Mouse (Mus musculus) adrenal gland, postnatal 25 days (tissue): ENCODE measurements around the gene P2rx5. TPM values are rescaled to one million over a fixed set of nuclear protein-coding genes. Genes with fewer than 3 reads are reported as not detected.

ENCODE experiments used
- DNase-seq: peaks from one replicate; pipeline ENCODE4 v3.0.0; 2021; ENCODE audit warnings: mixed read lengths
- long read RNA-seq: library from polyadenylated mRNA; stranded (forward); transcript quantifications from one replicate; pipeline ENCODE4 v2.0.0, GENCODE M21; 2021
- total RNA-seq: library from RNA; stranded (reverse); gene quantifications from 2 replicates; pipeline ENCODE4 v1.2.3, GENCODE M21; 2021

P2rx5 gene
- 5.8 and 7.8 TPM in 2 replicates for total RNA-seq
- long read RNA-seq, transcript P2rx5-201 (13 exons, 2,395 nt) = major isoform, 5 of 12 reads
- long read RNA-seq, partial matches to known transcripts = 2 of 12 reads
- long read RNA-seq, other reads (novel, unspliced or antisense) = 5 of 12 reads

DNA sequence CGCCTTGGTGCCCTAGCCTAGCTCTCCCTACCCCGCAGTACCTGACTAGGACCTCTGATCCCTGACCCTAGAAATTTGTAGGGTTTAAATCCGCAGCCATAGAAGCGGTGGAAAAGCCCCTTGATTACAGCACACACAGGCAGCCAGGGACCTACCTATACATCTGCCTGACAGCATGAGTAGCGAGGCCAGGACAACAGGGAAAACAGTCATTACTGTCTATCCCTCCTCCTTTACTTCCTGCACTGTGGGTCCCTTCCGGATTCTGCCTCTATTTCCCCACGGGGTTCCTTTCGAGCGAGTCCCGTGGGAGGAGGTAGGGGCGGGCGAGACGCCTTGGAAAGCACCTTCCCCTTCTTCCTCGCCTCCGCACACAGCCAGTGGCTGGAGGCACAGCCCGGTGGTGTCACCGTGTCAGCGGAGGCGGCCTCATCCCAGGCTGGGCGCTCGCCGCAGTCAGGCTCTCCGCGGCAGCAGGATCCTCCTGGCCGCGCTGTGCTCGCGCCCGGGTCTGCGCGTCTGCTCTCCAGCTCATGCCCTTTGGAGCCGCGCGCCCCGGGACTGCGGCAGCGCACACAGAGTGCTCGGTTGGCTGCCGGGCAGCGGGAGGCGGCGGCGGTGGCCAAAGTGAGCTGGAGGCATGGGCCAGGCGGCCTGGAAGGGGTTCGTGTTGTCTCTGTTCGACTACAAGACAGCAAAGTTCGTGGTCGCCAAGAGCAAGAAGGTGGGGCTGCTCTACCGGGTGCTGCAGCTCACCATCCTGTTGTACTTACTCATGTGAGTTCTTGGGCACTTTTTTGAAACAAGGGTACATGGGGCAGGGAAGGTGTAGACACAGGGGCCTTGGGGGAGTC, at the start of gene P2rx5:
TSS of gene P2rx5 (plus strand) at position 465 of the 854 bp plus-strand sequence.
- peak; percentile 70 for DNase-seq

DNA sequence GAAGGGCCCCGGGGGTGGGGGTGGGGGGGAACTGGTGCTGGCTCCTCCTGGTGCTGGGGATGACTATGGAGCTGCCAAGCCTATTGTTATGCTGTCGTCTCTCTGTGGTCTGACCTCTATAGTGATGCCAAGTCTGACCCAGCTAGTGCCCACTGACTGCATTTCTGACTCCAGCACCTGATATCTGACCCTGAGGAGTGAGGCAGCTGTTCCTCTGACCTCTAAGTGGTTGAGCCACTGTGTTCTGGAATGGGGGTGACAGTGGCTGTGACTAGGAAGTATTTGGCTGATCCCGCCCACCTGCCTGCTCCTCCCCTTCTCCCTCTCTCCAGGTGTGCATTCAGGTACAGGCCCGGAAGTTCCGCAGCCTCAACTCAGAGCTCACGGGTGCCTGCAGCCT, 48.8 kb upstream of the P2rx5 start:
- no peak for DNase-seq

DNA sequence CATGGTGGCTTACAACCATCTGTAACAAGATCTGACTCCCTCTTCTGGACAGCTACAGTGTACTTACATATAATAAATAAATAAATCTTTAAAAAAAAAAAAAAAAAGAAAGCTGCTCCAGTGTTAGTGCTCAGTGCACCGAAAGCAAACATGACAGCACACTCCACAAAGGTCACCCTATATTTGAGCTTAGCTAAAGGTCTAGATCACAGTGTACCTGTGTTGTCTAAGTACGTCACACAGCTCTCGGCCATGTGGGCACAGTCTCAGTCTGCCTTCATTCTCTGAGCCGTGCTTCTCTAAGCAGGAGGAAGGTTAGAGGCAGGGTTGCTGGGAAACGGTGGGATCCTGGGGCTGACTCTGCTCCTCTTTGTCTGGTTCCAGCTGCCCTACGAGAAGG, 33.7 kb upstream of the P2rx5 start:
- DNase-seq = no peak

DNA sequence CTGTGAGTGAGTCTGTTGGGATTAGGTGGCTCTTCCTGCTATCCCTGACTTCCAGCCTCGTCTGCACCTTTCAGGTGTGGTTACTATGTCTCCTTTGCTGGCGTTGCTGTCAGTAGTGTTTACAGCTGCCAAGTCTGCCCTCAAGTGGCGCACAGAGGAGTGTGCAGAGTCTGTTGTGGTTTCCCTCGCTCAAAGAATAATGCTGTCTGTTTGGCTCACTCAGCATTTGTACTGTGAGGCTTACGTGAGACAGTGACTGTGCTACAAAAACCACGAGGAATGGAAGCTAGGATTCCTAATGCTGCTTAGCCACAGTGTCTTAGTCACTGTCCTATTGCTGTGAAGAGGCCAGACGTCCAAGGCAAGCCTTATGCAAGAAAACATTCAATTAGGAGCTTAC, 29.2 kb upstream of the P2rx5 start:
- no peak for DNase-seq

DNA sequence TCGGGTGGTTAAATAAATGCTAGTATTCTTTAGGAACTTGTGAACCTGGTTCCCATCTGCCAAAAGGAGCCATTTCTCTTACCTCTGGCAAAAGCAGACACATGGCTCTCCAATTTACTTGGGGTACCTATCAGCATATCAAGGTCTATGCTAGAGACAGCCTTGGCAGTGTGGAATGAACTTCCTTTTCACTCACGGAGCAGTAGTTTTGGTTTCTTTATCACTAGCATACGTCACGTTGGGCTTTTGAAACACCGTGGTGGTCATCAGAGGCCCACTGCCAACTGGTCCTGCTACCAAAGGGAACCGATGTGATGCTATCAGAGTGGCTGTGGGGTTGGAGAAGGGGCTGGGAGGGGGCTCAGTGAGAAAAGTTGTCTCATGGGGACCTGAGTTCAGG, 27.2 kb upstream of the P2rx5 start:
- DNase-seq = no peak

DNA sequence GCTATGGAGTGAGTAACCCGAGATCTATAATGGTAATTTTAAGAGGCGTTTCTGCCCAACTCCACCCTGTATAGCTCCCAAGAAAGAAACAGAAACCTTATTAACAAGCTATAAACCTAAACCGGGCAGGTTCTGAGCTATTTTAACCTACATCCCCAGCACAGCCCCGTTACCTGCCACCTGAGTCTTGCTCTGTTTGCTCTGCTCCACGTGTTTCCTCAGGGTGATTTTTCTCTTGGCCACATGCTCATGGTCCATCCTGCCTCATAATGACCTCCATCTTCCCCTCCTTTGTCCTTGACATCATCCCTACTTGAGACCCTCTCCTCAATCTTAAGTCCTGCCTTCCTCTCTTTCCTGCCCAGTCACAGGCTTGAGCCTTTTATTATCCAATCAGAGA, 26.0 kb upstream of the P2rx5 start:
- DNase-seq = no peak

DNA sequence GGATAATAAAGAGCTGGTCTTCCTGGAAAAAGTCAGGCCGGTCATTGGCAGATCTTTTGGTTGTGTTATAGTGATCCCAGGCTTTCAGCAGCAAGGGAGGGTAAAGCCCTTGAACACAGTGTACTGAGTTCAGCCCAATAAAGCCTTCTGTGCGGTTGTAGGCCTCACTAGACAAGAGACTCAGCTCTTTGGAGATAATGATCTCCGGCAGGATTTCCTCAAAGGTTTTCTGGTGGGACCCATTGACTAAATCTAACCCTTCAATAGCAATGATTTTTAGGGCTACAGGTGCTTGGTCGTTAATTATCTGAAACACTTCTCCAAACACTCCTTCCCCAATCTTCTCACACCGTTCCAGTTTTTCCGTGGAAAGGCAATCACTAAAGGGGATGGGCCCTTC, 23.6 kb upstream of the P2rx5 start:
- no peak for DNase-seq

DNA sequence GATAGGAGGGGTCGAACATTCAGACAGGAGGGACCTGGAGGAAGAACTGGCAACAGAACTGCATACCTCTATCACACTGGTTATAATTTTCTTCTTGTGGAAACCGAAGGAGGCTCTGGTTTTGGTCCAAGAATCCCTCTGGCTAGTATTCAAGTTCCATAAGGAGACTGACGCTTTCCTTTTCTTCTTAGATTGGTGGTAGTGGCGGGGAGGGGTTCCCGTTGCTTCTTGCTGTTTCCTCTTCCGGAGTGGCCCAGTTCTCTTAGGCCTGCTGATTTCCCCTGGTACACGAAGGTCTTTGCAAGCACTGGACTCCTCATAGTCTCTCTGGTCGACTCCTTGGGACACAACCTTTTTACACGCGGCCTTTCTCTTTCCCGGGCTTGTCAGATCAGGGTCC, 23.1 kb upstream of the P2rx5 start:
- no peak for DNase-seq

DNA sequence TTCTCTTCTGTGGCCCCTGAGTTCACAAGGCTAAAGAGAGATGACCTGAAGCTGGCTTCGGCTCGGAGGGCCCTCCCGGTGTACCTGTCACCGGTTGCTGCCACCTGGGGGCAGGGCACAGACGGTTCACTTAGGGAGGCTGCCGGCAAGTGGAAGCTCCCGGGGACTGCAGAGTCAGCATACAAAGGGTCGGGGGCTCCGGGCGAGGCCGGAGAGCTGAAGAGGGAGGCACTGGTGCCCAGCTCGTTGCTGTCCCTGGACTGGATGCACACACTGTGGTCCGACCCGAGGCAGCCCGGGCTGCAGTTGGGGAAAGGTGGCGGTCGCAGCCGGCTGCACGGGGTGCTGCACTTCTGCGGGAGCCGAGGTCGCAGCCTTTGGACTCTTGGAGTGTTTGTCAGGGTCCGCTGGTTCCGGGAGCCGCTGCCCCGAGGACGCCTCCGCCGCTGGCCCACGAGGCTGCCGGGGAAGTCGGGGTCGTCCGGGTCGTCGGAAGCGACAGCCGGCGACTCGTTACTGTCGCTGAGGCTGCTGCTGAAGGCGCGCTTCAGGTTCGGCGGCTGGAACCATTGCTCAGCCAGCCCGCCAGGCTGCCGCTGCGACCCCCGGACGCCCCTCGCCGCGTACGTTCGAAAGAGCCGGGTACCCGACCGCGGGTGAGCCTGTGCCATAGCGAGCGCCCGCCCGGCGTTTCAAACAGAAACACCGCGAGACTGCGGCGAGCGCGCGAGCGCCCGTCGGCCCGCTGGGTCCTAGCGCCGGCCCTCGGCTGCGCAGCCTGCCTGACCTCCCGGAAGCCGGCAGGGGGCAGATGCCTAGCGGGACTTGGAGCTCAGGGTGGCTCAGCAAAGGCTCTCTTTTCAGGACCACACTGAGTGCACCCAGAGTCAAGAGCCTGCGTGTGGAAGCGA, 22.4 kb upstream of the P2rx5 start, which contains the start of gene Haspin:
TSS of gene Haspin (minus strand) at position 704 of the 911 bp plus-strand sequence.
- peak; percentile 92 for DNase-seq

DNA sequence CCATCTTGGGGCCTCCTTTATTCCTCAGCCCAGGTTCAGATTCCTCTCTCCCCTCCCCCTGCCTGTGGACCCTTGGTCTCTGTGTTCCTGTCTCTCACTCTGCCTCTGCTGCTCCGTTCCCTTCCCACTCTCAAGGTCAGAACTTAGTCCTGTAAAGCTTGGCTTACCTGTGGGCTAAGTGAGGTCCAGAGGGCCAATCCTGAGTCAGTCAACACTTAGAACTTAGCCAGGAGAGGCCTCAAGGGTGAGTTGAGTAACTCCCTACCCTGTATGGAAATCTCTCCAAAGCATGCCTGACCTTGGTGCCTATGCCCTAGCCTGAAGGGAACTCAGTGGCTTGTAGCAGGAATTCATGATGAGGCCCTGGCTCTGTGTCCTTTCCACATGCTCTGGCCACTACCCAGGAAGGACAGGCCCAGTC, 15.9 kb upstream of the P2rx5 start:
- DNase-seq = no peak

DNA sequence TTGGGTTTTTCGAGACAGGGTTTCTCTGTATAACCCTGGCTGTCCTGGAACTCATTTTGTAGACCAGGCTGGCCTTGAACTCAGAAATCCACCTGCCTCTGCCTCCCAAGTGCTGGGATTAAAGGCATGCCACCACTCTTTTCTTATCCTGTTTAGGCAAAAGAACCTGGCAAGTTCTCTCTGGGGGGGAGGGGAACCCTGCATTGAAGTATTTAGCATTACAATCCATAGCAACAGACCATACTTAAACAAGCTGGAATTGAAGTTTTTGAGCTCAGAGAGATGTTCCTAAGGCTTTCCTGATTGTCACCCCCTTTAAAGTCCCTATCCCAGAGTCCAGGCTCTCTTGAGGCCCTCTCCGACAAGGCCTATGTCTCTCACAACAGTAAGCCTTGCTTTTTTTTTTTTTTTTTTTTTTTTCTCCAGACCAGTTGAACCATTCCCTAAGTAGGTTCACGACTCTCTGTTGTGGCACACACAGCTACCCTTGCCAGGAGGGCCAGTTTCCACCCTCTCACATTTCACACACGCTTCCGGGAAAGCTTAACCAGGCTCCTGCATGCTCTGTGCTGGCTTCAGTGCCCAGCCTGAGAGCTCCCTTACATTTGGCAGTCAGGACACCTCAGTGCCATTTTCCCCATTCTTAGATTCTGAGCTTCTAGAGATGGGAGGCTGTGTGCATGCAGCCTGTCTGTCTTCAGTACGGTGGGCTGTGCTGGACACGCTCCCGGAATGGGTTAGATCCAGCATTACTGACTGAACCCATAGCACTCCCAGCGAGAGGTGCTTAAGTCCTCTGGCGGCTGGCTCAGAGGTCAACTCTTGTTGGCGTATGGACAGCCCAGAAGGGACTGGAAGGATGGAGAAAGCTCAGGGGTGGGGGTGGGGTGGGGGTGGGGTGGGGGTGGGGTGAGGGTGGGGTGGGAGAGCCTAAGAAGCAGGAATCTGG, 13.9 kb upstream of the P2rx5 start:
- no peak for DNase-seq

DNA sequence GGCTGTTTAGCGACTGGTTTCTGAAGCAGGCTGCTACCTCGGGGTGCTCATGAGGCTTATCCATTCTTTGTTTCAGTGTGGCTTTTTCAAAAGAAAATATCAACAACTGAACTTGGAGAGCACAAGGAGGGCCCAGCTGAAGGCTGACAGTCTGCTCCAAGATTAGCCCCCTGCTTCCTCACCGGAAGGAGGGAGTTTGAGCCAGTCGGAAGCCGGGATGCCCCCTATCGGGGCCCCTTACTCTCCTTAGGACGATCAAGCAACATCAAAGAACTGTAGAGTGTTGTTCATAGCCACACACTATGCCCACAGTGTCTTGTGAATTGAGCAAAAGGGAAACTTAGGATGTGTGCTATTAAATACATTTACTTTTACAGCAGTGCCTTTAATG, 13.3 kb upstream of the P2rx5 start:
- no peak for DNase-seq

DNA sequence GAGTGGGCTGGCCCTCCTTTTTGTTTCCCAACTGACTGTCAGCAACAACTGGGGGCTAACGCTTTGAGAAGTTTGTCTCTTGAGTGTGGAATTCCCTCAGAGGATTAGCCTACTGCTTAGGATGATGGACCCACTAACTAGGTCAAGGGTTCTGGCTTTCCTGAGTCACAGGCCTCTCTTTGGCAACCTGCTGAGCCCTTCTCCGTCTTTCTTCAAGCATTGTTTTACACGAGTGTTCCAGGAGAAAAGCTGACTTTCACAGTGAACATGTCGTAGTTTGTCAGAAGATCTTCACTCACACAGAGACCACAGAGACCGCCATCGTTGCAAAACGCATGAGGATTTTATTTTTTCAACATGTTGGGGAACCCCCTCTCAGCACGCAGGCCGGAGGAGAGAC, 12.0 kb upstream of the P2rx5 start:
- DNase-seq = no peak

DNA sequence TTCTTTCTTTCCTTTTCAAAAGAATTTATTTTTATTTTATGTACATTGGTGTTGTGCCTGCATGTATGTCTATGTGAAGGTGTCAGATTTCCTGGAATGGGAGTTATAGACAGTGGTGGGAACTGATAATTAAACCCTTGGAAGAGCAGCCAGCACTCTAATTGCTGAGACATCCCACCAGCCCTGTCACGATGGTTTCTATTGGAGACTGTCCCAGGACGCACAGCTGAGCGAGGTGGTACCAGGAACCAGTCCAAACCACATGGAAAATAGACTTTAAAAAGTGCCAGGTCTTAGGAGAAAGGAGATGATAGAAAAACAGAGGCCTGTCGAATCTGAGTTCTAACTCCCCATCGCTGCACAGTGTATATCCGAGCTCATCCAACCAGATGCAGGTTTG, 5.2 kb upstream of the P2rx5 start:
- no peak for DNase-seq

DNA sequence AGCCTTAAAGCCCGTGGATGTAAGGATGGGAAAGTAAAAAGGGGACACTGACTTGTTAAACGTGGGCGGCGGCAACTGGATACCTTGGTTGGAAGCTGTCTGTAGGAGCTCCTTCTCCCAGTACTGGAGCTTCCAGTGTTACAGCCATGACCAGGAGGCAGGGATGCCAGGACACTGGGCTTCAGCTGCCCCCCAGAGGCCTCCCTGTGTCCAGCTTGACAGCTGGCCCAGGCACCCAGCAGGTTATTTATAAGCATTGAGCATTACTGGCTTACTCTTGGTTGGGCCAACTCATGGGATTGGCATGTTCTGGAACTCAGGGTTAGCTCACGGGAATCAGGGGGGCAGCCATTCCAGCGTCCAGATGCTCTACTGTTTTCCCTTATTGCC, 585 bp downstream of the P2rx5 start:
- DNase-seq = peak; percentile 43

DNA sequence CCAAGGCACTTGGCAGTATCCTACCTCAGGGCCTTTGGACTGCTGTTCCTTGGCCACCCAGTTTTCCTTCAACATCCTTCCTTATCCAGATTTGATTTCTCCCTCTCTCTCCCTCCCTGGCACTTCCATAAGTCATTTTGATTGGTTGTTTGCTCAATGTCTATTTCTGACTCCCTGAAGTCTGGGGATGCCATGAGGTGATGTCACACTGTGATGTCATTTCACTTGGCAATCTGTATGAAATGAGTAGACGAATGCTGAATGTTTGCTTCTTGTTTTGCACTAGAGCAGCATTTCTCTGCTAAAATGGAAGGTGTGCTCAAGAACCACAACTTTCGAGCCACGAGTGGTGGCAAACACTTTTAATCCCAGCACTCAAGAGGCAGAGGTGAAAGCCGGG, 1.4 kb downstream of the P2rx5 start:
- no peak for DNase-seq

DNA sequence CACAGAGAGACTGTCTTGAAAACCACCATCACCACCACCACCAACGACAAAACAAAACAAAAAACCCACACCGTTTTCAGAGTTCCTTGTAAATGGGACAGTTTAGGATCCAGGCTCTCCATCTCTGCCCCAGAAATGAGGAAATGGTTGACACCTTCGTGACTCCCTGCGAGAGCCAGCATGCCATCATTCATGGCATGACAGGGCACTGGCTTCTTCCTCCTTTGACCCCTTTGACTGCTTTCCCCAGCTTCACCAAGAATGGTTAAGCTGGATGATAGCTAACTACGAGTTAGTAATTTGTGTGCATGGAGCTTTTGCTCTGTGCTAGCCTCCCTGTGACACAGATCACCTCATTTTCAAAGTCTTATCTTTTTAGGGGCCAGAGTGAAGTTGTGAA, 2.1 kb downstream of the P2rx5 start:
- DNase-seq = no peak

DNA sequence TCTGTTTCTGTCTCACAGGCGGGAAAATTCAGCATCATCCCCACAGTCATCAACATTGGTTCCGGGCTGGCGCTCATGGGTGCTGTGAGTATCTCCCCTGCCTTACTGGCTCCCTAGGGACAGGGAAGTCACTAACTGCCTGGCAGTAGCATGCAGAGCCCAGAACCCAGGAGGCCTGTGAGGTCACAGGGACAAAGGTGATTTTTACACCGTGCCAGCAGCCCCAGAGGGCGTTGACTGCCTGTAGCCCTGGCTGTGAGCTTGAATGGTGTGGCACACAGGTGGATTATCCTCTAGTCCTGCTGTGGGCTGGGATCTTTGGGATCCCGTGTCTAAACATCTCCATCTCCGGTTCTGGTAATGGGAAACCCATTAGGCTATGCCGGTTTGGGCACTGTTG, 7.8 kb downstream of the P2rx5 start:
- no peak for DNase-seq

DNA sequence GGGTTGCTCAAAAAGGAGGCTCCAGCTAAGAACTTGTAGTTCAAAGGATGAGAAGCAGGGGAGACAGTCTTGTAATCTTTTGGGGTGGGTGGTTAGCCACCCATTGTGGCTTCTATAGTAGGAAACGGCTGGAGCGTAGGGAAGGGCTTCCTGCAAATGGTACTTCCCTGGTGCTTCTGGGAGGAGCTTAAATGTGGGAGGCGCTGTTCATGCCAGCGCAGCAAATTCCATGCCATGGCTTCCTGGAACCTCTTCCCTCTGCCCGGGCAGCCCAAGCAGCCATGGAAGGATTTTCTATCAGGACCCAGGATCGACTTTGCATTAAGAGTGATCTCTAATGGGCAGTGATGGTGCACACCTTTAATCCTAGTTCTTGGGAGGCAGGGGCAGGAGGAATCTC, 8.4 kb downstream of the P2rx5 start:
- no peak for DNase-seq

DNA sequence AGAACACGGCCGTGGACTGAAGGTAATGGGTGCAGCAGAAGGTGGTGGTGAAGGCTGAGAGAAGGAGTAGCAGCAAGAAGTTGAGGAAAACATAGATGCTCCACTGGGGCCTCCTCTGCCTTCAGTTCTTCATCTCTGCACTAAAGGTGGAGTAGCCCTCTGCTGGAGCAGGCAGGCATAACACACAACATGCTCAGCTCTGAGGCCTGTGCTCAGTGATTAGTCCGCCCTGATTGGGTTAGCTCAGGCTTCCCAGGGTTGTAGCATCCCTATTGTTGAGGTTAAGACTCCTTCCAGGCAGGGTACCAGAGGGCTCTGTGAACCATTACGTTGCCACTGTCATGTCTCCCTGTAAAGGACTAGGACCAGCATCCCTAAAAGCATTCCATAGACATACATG, 9.0 kb downstream of the P2rx5 start:
- DNase-seq = peak; percentile 65

DNA sequence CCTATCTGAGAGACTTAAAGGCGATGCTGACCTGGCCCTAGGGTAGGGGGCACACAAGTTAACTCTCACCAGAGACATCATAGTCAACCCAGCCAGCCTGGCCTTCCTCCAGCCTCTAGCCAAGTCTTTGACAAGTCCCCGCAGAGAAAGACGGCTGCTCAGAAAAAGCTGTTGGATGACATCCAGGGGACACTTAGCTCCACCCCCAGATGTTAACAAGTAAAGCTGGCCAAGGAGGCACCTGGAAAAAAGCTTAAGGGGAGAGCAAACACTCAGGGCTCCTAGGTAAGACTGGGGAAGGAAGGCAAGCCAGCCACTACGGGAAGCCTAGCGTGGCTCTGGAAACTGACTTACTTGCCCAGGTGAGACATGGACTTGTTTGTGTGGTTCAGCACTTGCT, 12.0 kb downstream of the P2rx5 start:
- DNase-seq = peak; percentile 29

DNA sequence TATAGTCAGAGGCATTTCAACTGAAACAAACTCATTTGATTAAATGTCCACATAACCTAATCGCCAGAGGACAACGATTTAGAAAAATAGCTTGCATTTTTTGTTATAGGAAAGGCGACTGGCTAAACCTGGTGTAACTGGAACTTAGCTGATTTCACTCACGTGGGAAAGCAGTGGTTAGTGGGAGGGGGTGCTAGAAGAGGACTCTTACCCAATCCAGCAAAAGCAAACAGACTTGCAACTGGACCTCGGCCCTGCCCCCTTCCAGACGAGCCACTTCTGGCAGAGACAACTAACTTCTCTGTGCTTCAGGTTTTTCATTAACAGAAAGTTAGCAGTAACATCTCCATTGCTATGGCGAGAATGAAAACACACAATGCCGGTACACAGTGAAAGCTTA, 15.4 kb downstream of the P2rx5 start:
- no peak for DNase-seq
